Mouse (Mus musculus): ENCODE measurements at regions not wholly inside any gene's neighbourhood (a gene's known extent, or its start where the extent isn't known, plus 50 kb on each side); places are given as distances from the start of the nearest gene placed in this dataset.

DNA sequence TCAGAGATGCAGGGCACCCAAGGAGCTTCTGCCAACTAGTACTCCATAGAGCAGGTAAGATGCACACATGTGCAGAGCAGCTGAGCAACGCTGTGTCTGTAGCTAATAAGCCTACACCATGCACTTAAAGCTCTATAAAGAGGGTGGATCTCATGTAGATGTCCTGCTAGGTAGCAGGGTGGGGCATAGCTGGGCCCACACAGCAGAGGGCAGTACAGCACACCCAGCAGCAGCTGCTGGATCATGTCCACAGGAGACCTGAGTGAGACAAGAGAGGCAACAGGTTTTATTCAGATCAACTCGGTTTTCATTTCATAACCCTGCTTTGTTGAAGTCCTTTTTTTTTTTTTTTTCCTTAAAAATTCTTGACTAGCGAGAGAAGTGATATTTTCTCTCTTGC, 151.5 kb upstream of the Gm10181 start:
- no peak for DNase-seq (ENCODE audit: extremely low spot score in 1 of 2, low spot score in 1 of 2)

DNA sequence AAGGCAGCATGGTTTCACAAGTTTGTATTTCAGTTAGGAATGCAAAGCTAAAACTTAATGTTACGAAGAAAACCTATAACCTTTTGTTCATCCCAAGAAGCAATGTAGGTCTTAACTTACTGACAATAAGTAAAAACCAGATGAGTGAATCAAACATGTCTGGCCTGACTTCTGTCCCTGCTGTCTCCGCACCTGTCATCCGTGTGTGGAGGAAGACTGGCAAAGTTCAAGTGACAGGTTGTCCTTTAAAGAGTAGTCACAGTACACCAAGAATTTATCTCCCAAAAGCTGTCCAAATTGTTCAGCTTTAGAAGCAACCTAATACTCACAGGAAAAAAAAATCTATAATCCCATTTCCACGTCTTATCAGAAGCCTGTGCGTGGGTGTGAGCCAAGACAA, 146.3 kb upstream of the Gm10181 start:
- no peak for DNase-seq (ENCODE audit: extremely low spot score in 1 of 2, low spot score in 1 of 2)

DNA sequence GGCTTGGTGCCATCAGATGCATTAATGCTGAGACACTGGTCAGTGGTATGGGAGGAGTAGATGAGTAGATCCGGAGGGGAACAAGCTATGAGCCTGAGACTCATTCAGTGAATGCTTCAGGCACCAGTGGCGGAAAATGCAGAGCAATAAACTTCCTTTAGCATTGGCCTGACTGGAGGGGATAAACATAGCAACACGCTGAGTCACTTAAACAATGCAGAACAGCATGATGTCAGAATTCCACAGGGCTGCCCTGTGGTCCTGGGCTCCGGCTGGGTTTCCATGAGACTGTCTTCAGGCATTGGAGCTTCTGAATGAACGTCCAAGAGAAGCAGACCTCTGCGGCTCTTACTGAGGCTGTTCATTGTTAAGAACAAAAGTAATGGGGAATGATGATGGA, 145.4 kb upstream of the Gm10181 start:
- DNase-seq (ENCODE audit: extremely low spot score in 1 of 2, low spot score in 1 of 2): no peak

DNA sequence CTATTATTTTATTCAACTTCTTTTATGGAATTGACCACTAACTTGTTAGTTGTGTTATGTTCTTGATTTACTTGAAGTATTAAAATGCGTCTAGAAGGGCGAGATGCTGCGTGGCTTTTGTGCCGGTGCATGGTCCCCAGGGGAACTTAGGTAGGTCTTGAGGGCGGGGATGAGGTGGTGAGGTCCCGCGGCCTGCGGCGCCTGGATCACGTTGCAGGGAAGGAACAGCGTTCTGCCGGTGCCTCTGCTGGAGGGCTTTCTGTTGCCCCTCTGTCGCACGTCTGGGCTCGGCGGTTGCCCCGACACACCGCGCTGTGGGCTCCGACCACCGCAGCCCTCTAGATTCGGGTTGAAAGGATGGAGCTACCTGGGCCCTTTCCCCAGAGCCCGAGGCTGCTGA, 136.7 kb upstream of the Gm10181 start:
- no peak for DNase-seq (ENCODE audit: extremely low spot score in 1 of 2, low spot score in 1 of 2)

- no peak for DNase-seq (ENCODE audit: extremely low spot score in 1 of 2, low spot score in 1 of 2)
These were observed 133.6 kb upstream of the Gm10181 start for GRCm38 (mm10) chr9:24955641-24956040.

GRCm38 (mm10) chr9:24956566-24956965, 132.7 kb upstream of the Gm10181 start:
- no peak for DNase-seq (ENCODE audit: extremely low spot score in 1 of 2, low spot score in 1 of 2)

GRCm38 (mm10) chr9:24963290-24963689, 125.9 kb upstream of the Gm10181 start:
- DNase-seq (ENCODE audit: extremely low spot score in 1 of 2, low spot score in 1 of 2): no peak

- no peak for DNase-seq (ENCODE audit: extremely low spot score in 1 of 2, low spot score in 1 of 2)
These were observed 121.7 kb upstream of the Gm10181 start for GRCm38 (mm10) chr9:24967571-24967970.

DNA sequence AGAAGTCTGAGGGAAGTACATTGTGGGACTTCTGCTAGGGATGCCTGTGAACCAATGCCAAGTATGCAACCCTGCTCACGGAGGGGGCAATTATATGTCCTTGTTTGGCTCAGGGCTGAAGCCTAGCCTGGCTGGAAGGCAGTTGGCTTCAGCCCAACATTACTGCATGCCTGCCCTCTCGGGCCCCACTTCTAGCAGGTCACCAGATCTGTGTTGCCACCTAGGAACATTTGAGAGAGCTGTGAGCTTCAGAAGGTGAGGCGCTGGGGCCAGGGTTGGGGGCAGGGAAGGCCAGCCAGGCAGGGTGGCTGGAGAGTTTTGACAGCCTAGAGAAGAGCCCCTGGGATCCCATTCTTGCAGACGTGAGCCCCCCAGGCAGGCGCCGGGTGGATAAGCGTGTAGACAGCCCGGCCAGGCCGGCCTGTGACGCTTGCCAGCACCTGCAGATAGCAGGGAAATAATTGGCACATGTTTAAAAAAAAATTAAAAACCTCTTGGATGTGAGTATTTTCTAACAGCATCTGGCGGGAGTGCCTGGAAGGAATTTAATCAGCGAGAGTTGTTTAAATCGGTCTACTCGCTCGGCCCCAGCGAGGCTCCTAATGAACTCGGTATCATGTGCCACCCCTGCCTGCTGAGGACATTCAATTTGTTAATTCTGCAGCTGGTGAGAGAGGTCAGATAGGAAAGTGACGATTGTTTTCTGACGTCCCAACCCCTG, 115.0 kb upstream of the Gm10181 start:
- peak in 1 of 2 experiments; percentile 0 for DNase-seq (ENCODE audit: extremely low spot score in 1 of 2, low spot score in 1 of 2)

DNA sequence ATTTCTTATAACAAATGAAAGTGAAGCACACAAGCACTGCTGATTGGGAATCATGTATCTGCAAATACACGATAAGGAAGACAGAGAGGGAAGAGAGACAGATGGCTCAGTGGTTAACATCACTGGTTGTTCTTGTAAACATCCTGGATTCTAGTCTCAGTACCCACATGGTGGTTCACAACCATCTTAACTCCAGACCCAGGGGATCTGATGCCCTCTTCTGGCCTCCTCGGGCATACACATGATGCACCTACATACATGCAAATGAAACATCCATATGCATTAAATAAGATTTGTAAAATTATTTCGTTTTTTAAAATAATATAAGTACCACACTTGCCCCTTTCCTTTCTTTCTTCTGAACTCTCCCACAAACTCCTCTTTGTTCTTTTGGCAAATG, 106.4 kb upstream of the Gm10181 start:
- no peak for DNase-seq (ENCODE audit: extremely low spot score in 1 of 2, low spot score in 1 of 2)

DNA sequence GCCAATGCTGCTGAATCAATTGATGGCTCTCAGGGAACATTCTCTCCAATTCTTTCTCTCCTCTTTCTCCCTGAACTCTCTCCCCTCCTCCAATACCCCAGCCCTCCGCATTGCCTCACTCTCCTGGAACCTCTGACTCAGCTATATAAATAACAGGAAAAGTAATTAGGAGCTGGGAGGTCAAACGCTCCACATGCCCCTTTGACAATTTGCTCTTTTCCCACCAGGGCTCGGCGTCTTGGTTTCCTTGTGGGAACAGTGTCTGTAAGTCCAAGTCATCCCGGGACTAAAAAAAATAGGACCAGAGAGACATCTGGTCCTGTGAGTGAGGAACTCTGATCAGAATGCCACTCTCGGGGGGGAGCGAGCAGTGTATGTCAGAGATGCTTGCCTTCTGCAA, 94.7 kb upstream of the Gm10181 start:
- no peak for DNase-seq (ENCODE audit: extremely low spot score in 1 of 2, low spot score in 1 of 2)

- peak in 1 of 2 experiments; percentile 21 for DNase-seq (ENCODE audit: extremely low spot score in 1 of 2, low spot score in 1 of 2)
These were observed 68.0 kb upstream of the Gm10181 start for GRCm38 (mm10) chr9:25021095-25021691.

DNA sequence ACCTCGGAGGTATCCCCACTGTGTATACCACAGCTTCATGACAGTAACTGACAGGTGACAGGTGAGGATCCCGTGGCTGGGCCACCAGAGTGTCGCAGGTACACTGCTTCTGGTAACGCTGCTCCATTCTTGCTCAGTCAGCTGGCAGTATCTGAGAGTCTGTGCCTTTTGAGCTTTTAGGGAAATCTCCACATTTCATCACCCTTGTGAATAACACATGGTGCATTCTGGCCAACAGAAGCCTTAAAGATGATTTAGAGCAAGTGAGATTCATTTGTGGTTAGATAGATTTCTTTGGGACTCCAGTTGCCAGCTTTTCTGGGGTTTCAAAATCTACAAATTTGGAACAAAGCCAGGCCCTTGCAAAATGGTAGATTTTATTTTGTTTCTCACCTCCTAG, 66.8 kb upstream of the Gm10181 start:
- DNase-seq (ENCODE audit: extremely low spot score in 1 of 2, low spot score in 1 of 2): no peak

GRCm38 (mm10) chr9:25024486-25024885, 64.7 kb upstream of the Gm10181 start:
- DNase-seq (ENCODE audit: extremely low spot score in 1 of 2, low spot score in 1 of 2): no peak

GRCm38 (mm10) chr9:25027581-25027980, 61.6 kb upstream of the Gm10181 start:
- DNase-seq (ENCODE audit: extremely low spot score in 1 of 2, low spot score in 1 of 2): peak; percentile 55 to 88

GRCm38 (mm10) chr9:25028305-25028704, 60.9 kb upstream of the Gm10181 start:
- DNase-seq (ENCODE audit: extremely low spot score in 1 of 2, low spot score in 1 of 2): peak; percentile 27 to 58

GRCm38 (mm10) chr9:25031466-25031865, 57.8 kb upstream of the Gm10181 start:
- DNase-seq (ENCODE audit: extremely low spot score in 1 of 2, low spot score in 1 of 2): no peak

Data from frontal cortex, adult 2 months (tissue).